Mouse (Mus musculus): ENCODE measurements around the gene Asb6.

DNA sequence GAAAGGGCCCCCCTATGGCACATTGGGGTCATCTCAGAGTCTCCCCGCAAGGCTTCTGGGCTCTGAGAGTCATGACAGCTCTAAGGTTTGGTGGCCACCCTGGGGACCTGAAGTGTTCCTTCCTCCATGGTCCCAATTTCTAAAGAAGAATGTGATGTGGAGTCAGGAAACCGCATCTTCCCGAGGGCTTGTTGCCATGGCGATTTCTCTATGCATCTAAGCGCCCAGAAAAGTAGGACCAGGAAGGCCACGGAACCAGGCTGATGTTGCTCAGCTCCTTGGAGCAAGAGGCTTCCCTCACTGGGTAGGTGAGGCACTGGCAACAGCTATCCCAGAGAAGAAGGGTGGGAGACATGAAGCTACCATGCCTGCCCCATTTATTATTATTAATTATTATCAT is 26.9 kb upstream of the Asb6 start:
- TF ChIP-seq CTCF (IDR thresholded peaks at IDR 0.05; ENCODE audit: borderline replicate concordance, control insufficient read depth, extremely low read depth, insufficient read depth, low read length, poor library complexity) (no peak), POLR2A (IDR thresholded peaks at IDR 0.05; ENCODE audit: control insufficient read depth, extremely low read depth, insufficient read depth, low read length, poor library complexity) (no peak)

Measured in thymus, adult 2 months (tissue).